Mouse (Mus musculus) intestine, postnatal 0 days (tissue): ENCODE measurements around the gene Cldn3. TPM values are rescaled to one million over a fixed set of nuclear protein-coding genes. Genes with fewer than 3 reads are reported as not detected.

ENCODE experiments used
- ATAC-seq: fragments of 200-750 bp; cut with Nextera tagmentation; 2 replicates; pipeline ENCODE4 v1.8.0; 2017; ENCODE audit warnings: mild to moderate bottlenecking, moderate TSS enrichment, moderate library complexity
- H3K27ac ChIP-seq: fragments of 300-500 bp; sonication (generic); 2 replicates; pipeline ENCODE4 v1.5.1; 2014; ENCODE audit warnings: mild to moderate bottlenecking, low read depth, low read length, moderate library complexity
- H3K27me3 ChIP-seq: fragments of 300-500 bp; sonication (generic); replicated peaks from 2 replicates; pipeline ENCODE4 v1.6.1; 2014; ENCODE audit warnings: low read length, mixed read lengths; ENCODE audit not compliant: control insufficient read depth, insufficient read depth
- H3K36me3 ChIP-seq: fragments of 300-500 bp; sonication (generic); 2 replicates; pipeline ENCODE4 v1.6.1; 2014; ENCODE audit warnings: mild to moderate bottlenecking, moderate library complexity; ENCODE audit not compliant: control insufficient read depth, insufficient read depth
- H3K4me1 ChIP-seq: fragments of 300-500 bp; sonication (generic); replicated peaks from 2 replicates; pipeline ENCODE4 v1.6.1; 2014; ENCODE audit warnings: antibody characterized with exemption, low read length, mixed read lengths; ENCODE audit not compliant: control insufficient read depth, insufficient read depth
- H3K4me2 ChIP-seq: fragments of 300-500 bp; sonication (generic); replicated peaks from 2 replicates; pipeline ENCODE4 v1.6.1; 2014; ENCODE audit warnings: low read depth, mild to moderate bottlenecking, moderate library complexity
- H3K4me3 ChIP-seq: fragments of 300-500 bp; sonication (generic); 2 replicates; pipeline ENCODE4 v1.5.1; 2014; ENCODE audit warnings: low read depth, low read length
- H3K9ac ChIP-seq: fragments of 300-500 bp; sonication (generic); 2 replicates; pipeline ENCODE4 v1.6.1; 2014; ENCODE audit warnings: mild to moderate bottlenecking, low read depth, low read length
- H3K9me3 ChIP-seq: fragments of 300-500 bp; sonication (generic); 2 replicates; pipeline ENCODE4 v1.6.1; 2016; ENCODE audit warnings: mixed run types; ENCODE audit not compliant: control insufficient read depth
- CTCF ChIP-seq: sonication (generic); IDR thresholded peaks from 2 replicates; pipeline ENCODE4 v1.5.1; 2016; ENCODE audit warnings: low read depth, mild to moderate bottlenecking, control low read depth, antibody characterized with exemption, moderate library complexity
- WGBS: fragments of 180-500 bp; shearing (Covaris S2); extraction: QIAGEN DNeasy Blood & Tissue Kit; methylation state at CpG from one replicate; pipeline ENCODE4 v1.1.7; 2014; 5-methylcytosine and 5-hydroxymethylcytosine counted together
- polyA plus RNA-seq: library from polyadenylated mRNA; unstranded; fragments of >200 nt; fragmentation: Nextera tagmentation; extraction: Ambion mirVana; gene quantifications from 2 replicates; pipeline ENCODE4 v1.2.1, GENCODE M21; 2015

The Cldn3 gene
- polyA plus RNA-seq, 1 experiment from 2014 or later = 116 TPM

DNA sequence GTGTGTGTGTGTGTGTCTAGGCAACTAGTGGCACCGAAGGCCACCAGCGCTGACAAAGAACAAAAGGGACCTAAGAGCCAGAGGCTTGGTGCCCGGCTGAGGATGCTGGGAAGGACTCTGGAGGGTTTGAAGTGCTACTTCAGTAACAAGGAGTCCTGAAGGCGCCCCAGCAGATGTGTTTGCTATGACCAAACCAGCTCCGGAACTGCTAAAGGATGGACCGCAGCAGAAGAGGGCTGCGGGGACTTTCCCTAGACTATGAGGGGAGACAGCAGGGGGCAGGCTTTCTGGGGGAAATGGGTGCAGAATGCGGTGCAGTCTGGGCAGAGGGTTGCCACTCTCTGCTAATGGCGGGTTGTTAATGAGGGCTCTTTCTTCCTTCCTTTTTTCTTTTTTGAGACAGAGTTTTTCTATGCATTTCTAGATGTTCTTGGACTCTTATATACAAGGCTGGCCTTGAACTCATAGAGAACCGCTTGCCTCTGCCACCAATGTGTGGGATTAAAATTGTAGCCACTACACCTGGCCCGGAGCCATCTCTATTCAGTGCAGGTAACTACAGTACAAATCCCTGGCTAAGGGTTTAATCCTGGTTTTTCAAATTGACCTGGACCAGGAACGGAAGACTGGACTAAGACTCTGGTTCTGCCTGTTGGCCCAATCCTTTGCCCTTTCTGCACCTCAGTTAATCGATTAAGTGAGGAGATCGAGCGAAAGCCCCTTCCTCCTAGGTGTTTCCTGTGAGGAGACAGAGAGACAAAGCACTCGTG, 22.0 kb downstream of the Cldn3 start:
- H3K4me2 ChIP-seq = peak overlapping the region; percentile 76
- H3K27me3 ChIP-seq = no peaks in the 10 kb centered on the region
- peak; percentile 62 for TF ChIP-seq CTCF
- H3K27ac ChIP-seq = peak overlapping the region; percentile 97
- ATAC-seq = no peak
- peaks cover 4% of the 10 kb centered on the region; the same call in 1 of the 2 replicates for H3K4me1 ChIP-seq
- WGBS = 32% methylated on average over 16 of the region's 16 CpGs
- H3K9me3 ChIP-seq = no peaks in the 10 kb centered on the region
- H3K9ac ChIP-seq = peak overlapping the region; percentile 66
- no peaks in the 10 kb centered on the region; the same call in 1 of the 2 replicates for H3K36me3 ChIP-seq
- peak overlapping the region; percentile 54 for H3K4me3 ChIP-seq

DNA sequence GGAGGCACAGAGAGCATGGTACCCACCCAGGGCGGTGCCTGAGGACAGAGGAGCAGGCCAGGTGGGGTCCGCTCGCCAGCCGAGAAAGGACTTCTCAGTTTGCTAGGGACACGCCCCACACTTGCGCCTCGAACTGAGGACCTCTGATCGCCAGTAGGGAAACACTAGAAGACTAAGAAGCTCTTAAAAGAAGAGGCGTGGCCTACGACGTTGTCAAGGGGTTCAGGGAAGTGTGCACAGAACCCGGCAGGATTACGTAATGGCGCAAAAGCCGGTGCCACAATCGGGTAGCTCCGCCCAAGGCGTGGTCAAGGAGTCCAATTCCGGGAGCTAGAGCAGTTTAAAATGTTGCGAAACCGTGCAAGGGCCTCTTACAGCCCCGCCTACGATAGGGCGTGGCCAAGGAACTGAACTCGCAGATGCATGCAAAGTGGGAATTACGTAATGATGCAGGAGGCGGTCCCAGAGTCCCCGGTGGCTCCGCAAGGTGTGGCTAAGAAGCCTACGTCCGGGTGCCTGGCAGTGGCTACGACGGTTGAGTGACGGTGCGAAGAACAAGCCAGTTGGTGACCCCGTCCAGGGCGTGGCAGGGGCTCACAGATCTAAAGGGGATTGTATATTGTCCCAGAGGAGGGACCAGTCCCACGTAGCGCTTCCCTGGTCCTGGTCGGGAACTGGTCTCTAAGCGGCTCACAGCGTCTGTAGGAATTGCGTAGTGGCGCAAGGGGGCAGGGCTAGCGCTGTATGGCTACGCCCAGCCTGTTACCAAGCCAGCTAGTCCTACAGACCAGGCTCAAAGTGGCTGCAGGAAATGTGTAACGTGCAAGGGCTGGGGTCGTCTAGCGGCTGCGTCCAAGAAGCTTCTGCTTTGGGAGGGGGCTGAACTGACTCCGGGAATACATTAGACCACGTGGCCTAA, 22.9 kb downstream of the Cldn3 start, which contains the start of gene Abhd11:
TSS of gene Abhd11 (plus strand) at position 482 of the 919 bp plus-strand sequence.
- peak; percentile 87 for ATAC-seq

GRCm38 (mm10) chr5:135009590-135010319, 23.7 kb downstream of the Cldn3 start:
- H3K9ac ChIP-seq = peak overlapping the region; percentile 53
- ATAC-seq = peak; percentile 56
- H3K27ac ChIP-seq = peak overlapping the region; percentile 97
- 0% methylated on average over 36 of the region's 37 CpGs for WGBS
- no peaks in the 10 kb centered on the region; the same call in 1 of the 2 replicates for H3K36me3 ChIP-seq
- H3K27me3 ChIP-seq = no peaks in the 10 kb centered on the region
- H3K9me3 ChIP-seq = no peaks in the 10 kb centered on the region
- TF ChIP-seq CTCF = no peak; the same call in 1 of the 2 replicates
- peak overlapping the region; percentile 76 for H3K4me2 ChIP-seq
- H3K4me1 ChIP-seq = peaks cover 4% of the 10 kb centered on the region; the same call in 1 of the 2 replicates
- H3K4me3 ChIP-seq = peak overlapping the region; percentile 54

More for the DNA sequence above, 22.9 kb downstream of the Cldn3 start, which contains the start of gene Abhd11:
- Histone ChIP-seq H3K27ac (peak within 1 kb of the TSS; percentile 97), H3K4me3 (peak within 1 kb of the TSS; percentile 54), H3K9me3 (no peaks in the 10 kb centered on the region), H3K4me2 (peak within 1 kb of the TSS; percentile 76), H3K4me1 (peaks cover 4% of the 10 kb centered on the region; the same call in 1 of the 2 replicates), H3K27me3 (no peaks in the 10 kb centered on the region), H3K9ac (peak within 1 kb of the TSS; percentile 66), H3K36me3 (no peaks in the 10 kb centered on the region; the same call in 1 of the 2 replicates)
- TF ChIP-seq CTCF = peak; percentile 53
- WGBS = under 1% methylated on average over 52 of the region's 52 CpGs

DNA sequence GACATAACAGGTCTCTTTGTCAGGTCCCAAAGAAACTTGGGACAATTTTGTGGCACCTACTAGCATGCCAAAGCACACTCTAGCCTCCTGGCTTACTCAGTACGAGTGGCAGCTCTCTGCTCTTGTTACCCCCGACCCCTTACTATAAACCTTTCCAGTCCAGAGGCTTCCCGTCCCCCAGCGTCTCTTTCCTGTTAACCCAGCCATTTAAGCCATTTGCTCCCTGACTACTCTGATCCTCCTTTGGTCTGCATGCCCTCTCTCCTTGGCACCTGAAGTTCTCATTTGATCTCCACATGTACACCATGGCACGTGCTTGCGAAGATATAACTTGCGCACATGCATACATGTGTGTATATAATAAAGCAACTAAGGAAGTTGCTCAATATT, 24.3 kb downstream of the Cldn3 start:
- TF ChIP-seq CTCF = no peak
- 0 out of 2 replicates have a peak overlapping the region, but pooled peaks have one; percentile 26 for H3K9ac ChIP-seq
- H3K9me3 ChIP-seq = no peaks in the 10 kb centered on the region
- H3K27me3 ChIP-seq = no peaks in the 10 kb centered on the region
- 34% methylated on average over 7 of the region's 7 CpGs for WGBS
- peak overlapping the region; percentile 54 for H3K4me3 ChIP-seq
- ATAC-seq = no peak
- H3K36me3 ChIP-seq = no peaks in the 10 kb centered on the region; the same call in 1 of the 2 replicates
- peaks cover 4% of the 10 kb centered on the region; the same call in 1 of the 2 replicates for H3K4me1 ChIP-seq
- H3K4me2 ChIP-seq = peak overlapping the region; percentile 76
- peak overlapping the region; percentile 97 for H3K27ac ChIP-seq

DNA sequence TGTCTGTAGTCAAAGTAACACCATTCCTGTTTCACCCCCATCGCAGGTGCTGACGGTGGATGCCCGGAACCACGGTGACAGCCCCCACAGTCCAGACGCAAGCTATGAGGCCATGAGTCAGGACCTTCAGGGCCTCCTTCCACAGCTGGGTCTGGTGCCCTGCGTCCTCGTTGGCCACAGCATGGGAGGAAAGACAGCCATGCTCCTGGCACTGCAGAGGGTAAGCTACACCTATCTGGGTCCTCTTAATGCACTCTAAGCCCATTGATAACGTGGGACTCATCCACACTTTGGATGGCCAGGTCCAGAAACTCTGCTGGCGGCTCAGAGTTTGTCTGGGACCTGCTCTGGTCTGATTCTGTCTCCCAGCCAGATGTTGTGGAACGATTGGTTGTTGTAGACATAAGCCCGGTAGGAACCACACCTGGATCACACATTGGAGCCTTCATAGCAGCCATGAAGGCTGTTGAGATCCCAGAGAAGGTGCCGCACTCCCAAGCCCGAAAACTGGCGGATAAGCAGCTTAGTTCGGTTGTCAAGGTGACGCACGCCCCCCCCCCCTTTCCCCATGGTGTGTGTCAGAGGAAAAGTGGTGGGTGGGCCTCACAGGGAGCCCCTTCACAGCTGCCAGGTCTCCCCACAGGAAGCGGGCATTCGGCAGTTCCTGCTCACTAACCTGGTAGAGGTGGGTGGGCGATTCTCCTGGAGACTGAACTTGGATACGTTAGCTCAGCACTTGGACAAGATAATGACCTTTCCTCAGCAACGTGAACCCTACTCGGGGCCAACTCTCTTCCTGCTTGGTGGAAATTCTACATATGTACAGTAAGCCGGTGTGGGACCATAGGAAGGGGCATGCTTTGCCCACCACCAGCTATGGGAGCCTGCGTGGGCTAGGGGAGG, 25.1 kb downstream of the Cldn3 start:
- no peaks in the 10 kb centered on the region for H3K9me3 ChIP-seq
- H3K4me1 ChIP-seq = peaks cover 4% of the 10 kb centered on the region; the same call in 1 of the 2 replicates
- no peaks in the 10 kb centered on the region; the same call in 1 of the 2 replicates for H3K36me3 ChIP-seq
- ATAC-seq = no peak
- no peaks in the 10 kb centered on the region for H3K27me3 ChIP-seq
- H3K4me3 ChIP-seq = peak overlapping the region; percentile 54
- no peak for TF ChIP-seq CTCF
- 79% methylated on average over 25 of the region's 25 CpGs for WGBS
- H3K4me2 ChIP-seq = peak overlapping the region; percentile 76
- no peak overlapping the region for H3K9ac ChIP-seq
- peak overlapping the region; percentile 97 for H3K27ac ChIP-seq
